Mouse (Mus musculus): ENCODE data around the gene Creld2.

- TF ChIP-seq POLR2A (IDR thresholded peaks at IDR 0.05; ENCODE audit: control insufficient read depth, low read depth, low read length) (no peak), CTCF (IDR thresholded peaks at IDR 0.05; ENCODE audit: control insufficient read depth, insufficient read depth, insufficient replicate concordance, low read depth, low read length) (no peak)
These were observed 21.7 kb downstream of the Creld2 start for GRCm38 (mm10) chr15:88841160-88841559.

Data from testis, adult 2 months (tissue).